Comparison of ENCODE assay signal across 16 mouse cellular contexts in genomic region chr3:52600146-52600545, GRCm38 (mm10).
A peak's percentile ranks its signal among the peaks of the same experiment; 100 is the strongest.
DNase-seq lines count a peak whose midpoint lies in the region; ATAC-seq and TF ChIP-seq lines count a peak whose summit lies in the region.
"Had no signal": no experiment of that assay in that cellular context is flagged by ENCODE, and none has a peak within 500 bp of the region (broad histone marks: within the 10 kb centered on the region; RNA-seq: fewer than 3 reads in every experiment).

No protein-coding gene starts in this region.

- 0 out of 2 replicates have a peak, but pooled peaks cover 9% of the 10 kb centered on the region for H3K4me1 ChIP-seq in heart, postnatal 0 days (ENCODE audit: control insufficient read depth, insufficient read depth)
- peaks cover 2% of the 10 kb centered on the region for H3K4me1 ChIP-seq in testis, adult 2 months (ENCODE audit: control insufficient read depth, insufficient read depth, low read length)

- 85% methylated on average over 4 of the region's 4 CpGs for WGBS in heart, postnatal 0 days

- intact Hi-C loops in heart, postnatal 14 days (cut with DNase I) = no loop called here

- no peaks in the 10 kb centered on the region for H3K36me3 ChIP-seq in heart, postnatal 0 days (replicated peaks; ENCODE audit: control insufficient read depth, insufficient read depth, low read length)
- H3K36me3 ChIP-seq in testis, adult 2 months (ENCODE audit: control insufficient read depth, insufficient read depth, low read length) = no peaks in the 10 kb centered on the region
- H3K36me3 ChIP-seq: G1E; hindbrain, embryonic 15.5 days; lung, embryonic 15.5 days had no signal

- no peak overlapping the region for H3K9ac ChIP-seq in heart, postnatal 0 days (replicated peaks; ENCODE audit: low read depth, low read length)
- H3K9ac ChIP-seq: forebrain, postnatal 0 days; hindbrain, embryonic 15.5 days; lung, embryonic 15.5 days had no signal

- no peak overlapping the region for H3K4me3 ChIP-seq in heart, postnatal 0 days (ENCODE audit: low read depth, low read length)
- no peak overlapping the region for H3K4me3 ChIP-seq in testis, adult 2 months (ENCODE audit: control insufficient read depth, low read depth, low read length)
- H3K4me3 ChIP-seq: hindbrain, embryonic 15.5 days; lung, embryonic 15.5 days had no signal

- DNase-seq in heart, postnatal 0 days (ENCODE audit: low spot score) = no peak
- no peak for DNase-seq in heart, postnatal 4 days
- DNase-seq in testis, postnatal 10 days (ENCODE audit: low spot score) = no peak
- peak; percentile 44 to 65 for DNase-seq in cerebellum, postnatal 10 days
- peak; percentile 87 for DNase-seq in skeletal muscle tissue, adult 2 months (ENCODE audit: low read depth, low spot score)
- no peak for DNase-seq in heart, postnatal 14 days
- no peak for DNase-seq in thymus, adult 18-20 months
- DNase-seq: forebrain, postnatal 0 days; kidney, adult 9 months; spleen, adult 18-20 months; thymus, postnatal 36 days had no signal

- no peak for TF ChIP-seq EP300 in heart, postnatal 0 days (IDR thresholded peaks at IDR 0.05; ENCODE audit: low read depth)

- TF ChIP-seq CTCF in heart, postnatal 0 days (IDR thresholded peaks at IDR 0.05; ENCODE audit: low read depth) = no peak
- TF ChIP-seq CTCF in testis, adult 2 months (IDR thresholded peaks at IDR 0.05; ENCODE audit: control insufficient read depth, insufficient read depth, insufficient replicate concordance, low read depth, low read length) = no peak

- no peak for ATAC-seq in heart, postnatal 0 days (ENCODE audit: insufficient read depth, low read depth)
- ATAC-seq: forebrain, postnatal 0 days had no signal

- H3K27ac ChIP-seq in heart, postnatal 0 days (ENCODE audit: low read depth) = peak overlapping the region; percentile 15; the same call in 1 of the 2 replicates
- H3K27ac ChIP-seq in testis, adult 2 months (ENCODE audit: control insufficient read depth, insufficient read depth, low read depth, low read length) = peak overlapping the region; percentile 52
- H3K27ac ChIP-seq: hindbrain, embryonic 15.5 days; lung, embryonic 15.5 days had no signal

- no peaks in the 10 kb centered on the region for H3K9me3 ChIP-seq in heart, postnatal 0 days (replicated peaks; ENCODE audit: control insufficient read depth, low read length)
- H3K9me3 ChIP-seq: hindbrain, embryonic 15.5 days; lung, embryonic 15.5 days had no signal

- TF ChIP-seq POLR2A in testis, adult 2 months (IDR thresholded peaks at IDR 0.05; ENCODE audit: control insufficient read depth, low read depth, low read length) = no peak

- H3K4me2 ChIP-seq in heart, postnatal 0 days (ENCODE audit: low read depth, low read length) = no peak overlapping the region
- H3K4me2 ChIP-seq: hindbrain, embryonic 15.5 days; lung, embryonic 15.5 days; midbrain, embryonic 11.5 days had no signal

- H3K27me3 ChIP-seq in heart, postnatal 0 days (ENCODE audit: control insufficient read depth, insufficient read depth, low read length) = no peaks in the 10 kb centered on the region
- no peaks in the 10 kb centered on the region for H3K27me3 ChIP-seq in testis, adult 2 months (ENCODE audit: control insufficient read depth, insufficient read depth, low read length)
- H3K27me3 ChIP-seq: hindbrain, embryonic 15.5 days; lung, embryonic 15.5 days had no signal

Comparison
In these comparisons a context has a peak if more than half of its experiments do, and no peak if none do; other contexts are left out.
1. DNase-seq: peak in cerebellum, postnatal 10 days (2 of 2) and skeletal muscle tissue, adult 2 months (single experiment); none in heart, postnatal 0 days (single experiment), heart, postnatal 4 days (single experiment), testis, postnatal 10 days (single experiment), heart, postnatal 14 days (0 of 2) and thymus, adult 18-20 months (0 of 2).